Mouse (Mus musculus) heart, postnatal 25 days (tissue): Measurements from ENCODE around the gene Uts2. TPM values are rescaled to one million over a fixed set of nuclear protein-coding genes. Genes with fewer than 3 reads are reported as not detected.

Experiments used
- DNase-seq: peaks from one replicate; pipeline ENCODE4 v3.0.0; 2022; ENCODE audit warnings: low spot score
- intact Hi-C: fragments of 180-260 bp; cut with DNase I; formaldehyde crosslinking; loops from one replicate; pipeline ENCODE4 v1.15.1; 2025
- total RNA-seq, 2 experiments: library from RNA; stranded (reverse); gene quantifications; 2 replicates each; pipeline ENCODE4 v1.2.3; 2021

Gene Uts2
- not detected for total RNA-seq

DNA sequence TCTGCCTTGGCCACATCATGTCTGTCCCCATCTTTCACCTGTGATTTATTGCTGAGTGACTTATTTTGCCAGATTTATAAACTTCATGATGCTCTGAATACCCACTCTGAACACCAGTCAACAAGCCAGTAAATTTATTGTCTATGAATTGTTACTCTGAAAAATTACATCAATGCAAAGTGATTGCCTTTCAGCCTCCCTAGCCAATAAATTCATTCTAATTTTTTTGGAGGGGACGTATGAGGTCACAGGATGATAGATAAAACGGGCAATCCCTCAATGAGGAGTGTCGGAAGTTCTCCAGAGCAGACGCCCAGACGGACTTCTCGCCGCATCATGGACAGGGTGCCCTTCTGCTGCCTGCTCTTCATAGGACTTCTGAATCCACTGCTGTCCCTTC is at the start of gene Uts2:
Gene Uts2, plus strand, starts transcription at position 301 of the 400 bp plus-strand sequence.
- DNase-seq = no peak
- intact Hi-C loops = no loop called here

DNA sequence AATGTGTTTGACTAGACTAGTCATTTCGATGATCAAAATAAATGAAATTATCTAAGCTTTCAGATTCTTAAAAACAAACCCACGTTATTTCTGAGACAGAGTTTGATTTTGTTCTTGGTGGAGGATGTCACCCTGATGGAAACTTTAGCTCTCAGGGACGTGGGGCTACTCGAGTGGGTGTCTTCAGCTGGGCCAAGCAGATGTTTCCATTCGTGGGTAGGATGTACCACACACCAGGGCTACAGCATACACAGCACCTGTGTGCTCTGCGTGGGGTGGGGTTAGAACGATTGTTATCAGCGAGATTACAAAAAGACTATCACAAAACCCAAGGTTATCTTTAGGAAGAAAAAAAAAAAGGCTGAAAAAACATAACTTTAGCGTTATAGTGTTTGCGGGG is 45.9 kb upstream of the Uts2 start:
- DNase-seq = no peak
- intact Hi-C loops = no loop called here

DNA sequence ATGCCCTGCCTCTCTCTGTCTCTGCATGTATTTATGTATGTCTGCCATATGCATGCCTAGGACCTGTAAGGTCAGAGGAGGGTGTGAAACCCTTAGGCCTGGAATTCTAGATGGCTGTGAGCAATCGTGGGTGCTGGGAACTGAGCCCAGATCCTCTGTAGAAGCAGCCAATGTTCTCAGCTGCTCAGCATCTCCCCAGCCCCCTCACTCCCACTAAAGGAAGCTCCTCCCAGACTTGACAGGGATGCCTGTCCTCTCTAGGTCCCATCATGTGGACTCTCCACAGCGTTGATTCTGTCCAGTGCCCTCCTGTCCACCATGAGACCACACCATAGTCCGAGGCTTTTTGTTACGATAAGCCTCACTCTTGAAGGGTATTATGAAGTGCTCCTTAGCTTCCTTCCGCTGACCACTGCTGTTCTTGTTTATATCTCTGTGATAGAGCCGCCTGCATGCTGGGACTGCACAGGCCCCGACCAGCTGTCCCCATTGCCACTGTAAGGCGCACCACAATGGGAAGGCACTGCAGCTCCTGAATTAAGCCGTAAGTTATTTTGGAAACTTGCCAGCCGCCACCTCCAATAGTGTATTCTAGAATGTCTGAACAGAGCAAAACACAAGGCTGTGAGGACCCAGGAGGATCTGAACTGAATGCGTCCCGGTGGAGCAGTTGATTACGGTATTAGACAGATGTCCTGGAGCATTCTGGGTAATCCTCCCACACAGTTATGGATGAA is 40.4 kb upstream of the Uts2 start:
- intact Hi-C loops = no loop called here
- no peak for DNase-seq

DNA sequence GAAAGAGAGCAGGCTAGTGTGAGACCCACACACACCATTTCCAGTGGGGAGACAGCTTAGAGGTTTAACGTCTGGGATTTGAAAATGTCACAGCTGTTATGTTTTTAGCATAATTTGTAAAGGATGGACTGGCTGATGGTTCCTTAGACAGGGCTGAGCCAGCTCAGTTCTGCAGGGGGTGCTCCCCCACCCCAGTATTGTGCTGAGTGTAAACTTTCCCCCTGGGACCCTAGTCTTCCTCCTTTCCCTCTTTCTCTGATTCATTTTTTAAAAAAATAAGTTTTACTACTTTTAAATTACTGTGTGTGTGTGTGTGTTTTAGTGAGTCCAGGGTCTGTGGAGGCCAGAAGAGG is 39.8 kb upstream of the Uts2 start:
- no peak for DNase-seq
- intact Hi-C loops = no loop called here

DNA sequence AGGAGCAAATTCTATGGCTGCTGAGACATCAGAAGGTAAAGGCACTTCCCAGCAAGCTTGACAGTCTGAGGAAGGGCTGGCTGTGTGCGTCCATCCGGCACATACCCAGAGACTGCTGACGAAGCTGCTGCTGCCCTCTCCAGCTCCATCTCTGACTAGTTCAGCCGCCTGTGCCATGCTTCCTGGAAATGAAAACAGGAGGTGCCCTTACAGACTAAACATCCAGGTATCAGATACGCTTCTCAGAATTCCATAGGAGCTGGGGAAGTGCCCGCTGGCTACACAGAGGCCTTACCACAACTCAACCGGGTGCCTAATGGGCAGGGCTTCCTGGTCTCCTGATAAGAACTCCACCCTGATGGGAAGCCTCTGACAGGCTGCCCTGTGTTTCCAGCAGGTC is 38.4 kb upstream of the Uts2 start:
- intact Hi-C loops = no loop called here
- DNase-seq = no peak

DNA sequence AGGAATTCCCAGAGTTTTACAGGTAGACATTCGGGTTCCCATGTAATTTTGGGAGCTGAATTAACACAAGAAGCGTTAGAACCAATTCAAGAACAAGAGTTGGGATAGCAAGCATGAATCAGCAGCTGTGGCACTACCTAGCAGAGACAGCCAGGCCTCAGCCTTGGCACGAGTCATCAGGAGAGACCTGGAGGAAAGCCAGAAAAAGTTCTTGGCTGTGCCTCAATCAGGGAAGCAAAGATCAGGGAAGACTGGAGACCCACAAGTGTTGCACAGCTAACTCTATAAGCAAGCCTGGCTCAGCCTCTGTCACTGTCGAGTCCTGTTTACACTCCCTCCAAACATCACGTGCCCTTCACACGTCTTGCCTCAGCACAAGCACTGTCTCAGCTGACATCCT is 34.7 kb upstream of the Uts2 start:
- intact Hi-C loops = no loop called here
- no peak for DNase-seq

DNA sequence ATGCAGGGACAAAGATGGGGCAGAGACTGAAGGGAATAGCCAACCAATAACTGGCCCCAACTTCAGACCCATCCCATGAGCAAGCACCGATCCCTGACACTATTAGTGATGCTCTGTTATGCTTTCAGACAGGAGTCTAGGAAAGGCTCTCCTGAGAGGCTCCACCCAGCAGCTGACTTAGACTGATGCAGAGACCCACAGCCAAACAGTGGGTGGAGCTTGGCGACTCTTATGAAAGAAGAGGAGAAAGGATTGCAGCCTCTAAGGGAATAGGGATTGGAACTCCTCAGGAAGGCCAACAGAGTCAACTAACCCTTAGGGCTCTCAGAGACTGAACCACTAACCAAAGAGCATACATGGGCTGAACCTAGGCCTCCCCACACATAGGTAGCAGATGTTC is 33.2 kb upstream of the Uts2 start:
- no peak for DNase-seq
- intact Hi-C loops = no loop called here

DNA sequence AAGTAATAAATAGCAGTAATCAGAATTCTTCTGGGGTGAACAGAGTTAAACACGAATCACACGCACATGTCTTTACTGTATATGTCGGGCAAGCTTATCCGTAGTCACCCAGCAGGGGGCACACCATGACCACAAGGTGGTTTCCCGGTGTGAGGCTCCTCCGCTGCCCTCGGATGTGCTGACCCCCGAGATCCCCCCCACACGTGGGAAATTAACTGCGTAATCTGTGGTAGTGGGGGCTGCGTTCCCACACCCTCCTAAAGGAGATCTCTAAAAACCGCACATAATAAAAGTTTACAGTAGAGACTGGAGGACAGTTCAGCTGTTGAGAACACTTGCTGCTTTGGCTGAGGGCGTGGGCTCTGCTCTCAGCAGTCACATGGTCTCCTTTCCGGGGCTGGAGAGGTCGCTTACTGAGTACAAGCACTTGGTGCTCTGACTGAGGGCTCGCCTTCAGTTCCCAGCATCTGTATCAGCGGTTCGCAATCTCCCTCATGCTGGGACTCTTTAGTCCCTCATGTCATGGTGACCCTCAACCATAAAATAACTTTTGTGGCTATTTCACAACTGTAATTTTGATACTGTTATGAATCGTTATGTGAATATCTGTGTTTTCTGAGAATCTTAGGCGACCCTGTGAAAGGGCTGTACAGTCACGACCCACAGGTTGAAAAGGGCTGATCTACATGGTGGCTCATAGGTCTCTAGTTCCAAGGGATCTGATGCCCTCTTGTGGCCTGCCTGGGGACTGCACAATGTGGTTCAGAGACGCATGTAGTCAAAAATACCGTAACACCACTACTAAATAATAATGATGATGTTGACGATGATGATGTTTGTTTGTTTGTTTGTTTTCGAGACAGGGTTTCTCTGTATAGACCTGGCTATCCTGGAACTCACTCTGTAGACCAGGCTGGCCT is 32.0 kb upstream of the Uts2 start:
- DNase-seq = peak; percentile 26
- intact Hi-C loops = loop anchor here (5.0 kb wide), 2 partner anchors 48 to 177 kb away; no protein-coding TSS in a partner anchor

DNA sequence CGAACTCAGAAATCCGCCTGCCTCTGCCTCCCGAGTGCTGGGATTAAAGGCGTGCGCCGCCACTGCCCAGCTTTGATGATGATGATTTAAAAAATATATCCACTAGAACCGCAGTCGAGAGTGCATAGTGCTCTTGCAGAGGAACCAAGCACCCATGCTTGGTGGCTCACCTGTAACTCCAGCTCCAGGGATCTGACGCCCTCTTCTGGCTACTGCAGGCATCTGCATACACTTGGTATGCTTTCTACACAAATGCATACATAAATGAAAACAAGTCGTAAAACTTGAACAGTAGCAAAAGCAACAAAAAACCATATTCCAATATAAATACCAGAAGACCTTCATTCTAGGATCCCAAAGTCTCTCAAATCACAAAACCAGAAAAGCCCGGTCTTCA is 31.3 kb upstream of the Uts2 start:
- intact Hi-C loops = loop anchor here (5.0 kb wide), 2 partner anchors 48 to 177 kb away; no protein-coding TSS in a partner anchor
- no peak for DNase-seq

DNA sequence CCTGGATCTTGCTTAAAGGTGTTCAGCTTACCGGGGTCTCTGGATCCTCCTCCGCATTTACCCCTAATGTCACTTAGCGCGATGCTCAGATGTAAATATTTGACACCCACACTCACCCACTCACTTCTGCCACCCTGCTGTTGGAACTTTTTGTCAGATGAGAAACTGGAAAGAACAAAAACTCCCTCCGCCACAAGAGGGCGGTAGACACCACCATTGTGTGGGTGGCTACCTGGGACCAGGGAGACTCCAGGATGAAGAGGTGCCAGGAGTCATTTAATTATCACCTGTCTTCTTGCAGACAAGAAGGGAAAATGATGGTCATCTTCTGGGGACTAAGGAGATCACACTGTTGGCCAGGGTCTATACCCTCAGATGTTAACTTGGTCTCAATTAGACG is 30.3 kb upstream of the Uts2 start:
- no peak for DNase-seq
- intact Hi-C loops = loop anchor here (1.0 to 5.0 kb wide), 3 partner anchors 49 to 311 kb away; no protein-coding TSS in a partner anchor

DNA sequence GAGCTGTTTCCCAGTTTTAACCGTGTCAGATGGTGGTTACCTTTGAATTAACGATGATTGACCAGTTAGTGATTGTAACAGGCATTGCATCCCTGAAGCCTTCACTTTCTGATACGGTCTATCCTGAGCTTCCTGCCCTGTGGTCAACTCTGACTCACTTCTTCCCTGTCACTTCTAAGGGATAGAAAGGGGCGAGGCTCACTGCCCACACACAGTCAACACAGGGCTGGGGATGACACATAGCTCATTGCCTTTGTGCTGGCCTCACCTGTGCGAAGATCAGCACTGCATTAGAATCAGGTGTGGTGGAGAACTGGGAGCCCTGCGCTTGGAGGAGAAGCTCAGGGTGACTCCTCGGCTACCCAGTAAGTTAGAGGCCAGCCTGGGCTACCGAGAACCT is 27.9 kb upstream of the Uts2 start:
- intact Hi-C loops = loop anchor here (5.0 kb wide), 2 partner anchors 52 to 173 kb away; no protein-coding TSS in a partner anchor
- DNase-seq = no peak

DNA sequence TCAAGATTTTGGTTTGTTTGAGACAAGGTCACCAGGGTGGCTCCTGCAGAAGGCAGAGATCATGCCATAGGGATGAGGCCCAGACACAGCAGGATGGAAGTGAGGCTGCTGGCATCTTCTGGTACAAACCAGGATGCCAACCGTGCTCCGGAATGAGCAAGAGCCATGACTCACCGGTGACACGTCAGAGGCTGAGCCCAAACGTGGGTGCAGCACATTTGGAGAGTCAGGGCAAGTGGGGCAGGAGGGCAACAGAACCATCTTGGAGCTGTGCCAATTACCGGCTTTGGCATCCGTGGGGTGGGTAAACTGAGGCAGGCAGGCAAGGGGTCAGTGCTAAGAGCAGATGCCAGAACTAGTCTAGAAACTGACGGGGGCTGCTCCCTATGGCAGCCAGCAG is 23.6 kb upstream of the Uts2 start:
- DNase-seq = no peak
- intact Hi-C loops = no loop called here

DNA sequence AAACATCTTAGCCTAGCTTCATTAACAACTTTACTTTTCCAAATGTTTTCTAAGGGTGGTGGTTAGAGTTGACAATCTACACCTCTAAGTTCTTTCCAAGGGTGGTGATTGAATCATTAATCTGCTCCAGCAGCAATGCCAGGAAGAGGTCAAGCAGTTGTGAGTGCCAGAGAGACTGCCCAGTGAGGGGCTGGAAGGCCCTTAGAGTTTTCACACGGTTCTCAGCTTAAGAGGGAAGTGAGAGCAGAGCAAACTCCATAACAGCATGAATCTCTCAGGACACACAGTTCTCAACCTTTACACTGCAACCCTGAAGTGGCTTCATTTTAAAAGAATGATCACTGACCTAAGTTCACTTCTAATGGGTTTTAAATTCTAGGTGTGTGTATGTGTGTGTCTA is 21.8 kb upstream of the Uts2 start:
- no peak for DNase-seq
- intact Hi-C loops = no loop called here

DNA sequence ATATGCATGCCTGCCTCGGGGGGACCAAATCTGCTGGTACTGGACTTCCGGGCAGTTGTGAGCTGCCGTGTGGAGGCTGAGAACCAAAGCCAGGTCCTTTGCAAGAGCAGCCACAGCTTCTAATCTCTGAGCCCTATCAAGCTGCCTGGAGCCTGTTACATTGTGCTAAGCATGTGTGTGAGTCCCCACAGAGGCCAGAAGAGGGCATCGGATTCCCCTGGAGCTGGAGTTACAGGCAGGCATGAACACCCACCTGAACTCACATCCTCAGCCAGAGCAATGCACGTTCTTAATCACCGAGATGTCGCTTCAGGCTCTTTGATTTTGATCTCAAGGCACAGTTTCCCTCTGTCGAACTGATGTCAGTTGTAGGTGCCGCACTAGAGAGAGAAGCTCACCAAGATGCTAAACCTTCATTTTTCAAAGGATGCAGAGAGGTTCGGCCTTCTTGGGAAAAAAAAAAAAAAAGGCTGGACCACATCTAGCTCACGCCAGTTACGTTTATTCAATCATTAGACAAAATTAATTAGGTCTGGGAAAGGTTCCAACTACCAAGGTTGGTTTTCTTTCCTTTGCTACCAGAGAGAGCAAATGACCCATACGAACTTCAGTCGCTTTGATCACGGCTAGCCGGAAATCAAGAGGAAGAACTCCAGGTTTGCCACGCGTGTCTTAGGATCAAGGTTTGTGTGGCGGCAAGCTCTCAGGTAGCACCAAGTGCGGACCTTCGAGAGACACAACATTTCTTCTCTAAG is 18.6 kb upstream of the Uts2 start:
- no peak for DNase-seq
- intact Hi-C loops = no loop called here

DNA sequence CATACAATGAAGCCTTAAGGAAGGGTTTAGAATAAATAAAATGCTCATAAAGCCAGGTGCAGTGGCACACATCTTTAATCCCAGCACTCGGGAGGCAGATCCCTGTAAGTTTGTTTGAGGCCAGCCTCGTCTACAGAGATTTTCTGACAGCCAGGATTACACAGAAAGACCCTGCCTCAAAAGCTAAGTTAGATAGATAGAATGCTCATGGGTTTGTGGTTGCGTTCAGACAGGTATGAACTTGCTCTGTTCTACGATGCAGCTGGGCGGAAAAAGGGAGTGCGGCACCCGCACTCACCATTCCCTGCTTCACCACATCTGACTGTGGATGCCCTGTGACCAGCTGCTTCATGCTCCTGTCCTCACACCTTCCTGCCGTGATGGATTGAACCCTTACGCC is 17.4 kb upstream of the Uts2 start:
- intact Hi-C loops = no loop called here
- no peak for DNase-seq

DNA sequence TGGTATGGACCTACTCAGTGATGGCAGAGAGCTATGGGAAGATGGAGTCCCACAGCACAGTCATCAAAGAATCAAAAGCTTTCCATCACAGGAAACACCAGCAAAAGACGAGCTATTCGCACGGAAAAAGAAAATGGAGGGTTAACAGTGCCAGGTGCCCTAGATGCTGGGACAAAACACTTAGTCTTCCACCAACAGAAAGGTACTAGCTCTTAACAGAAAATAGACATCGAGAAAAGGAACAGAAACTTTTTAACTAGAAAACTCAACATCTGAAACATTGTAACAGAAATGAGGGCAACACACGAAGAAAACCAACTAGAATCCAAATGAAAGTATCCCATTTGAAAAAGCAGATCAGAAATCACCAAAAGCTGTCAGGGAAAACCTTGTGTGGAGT is 16.7 kb upstream of the Uts2 start:
- intact Hi-C loops = no loop called here
- DNase-seq = no peak

DNA sequence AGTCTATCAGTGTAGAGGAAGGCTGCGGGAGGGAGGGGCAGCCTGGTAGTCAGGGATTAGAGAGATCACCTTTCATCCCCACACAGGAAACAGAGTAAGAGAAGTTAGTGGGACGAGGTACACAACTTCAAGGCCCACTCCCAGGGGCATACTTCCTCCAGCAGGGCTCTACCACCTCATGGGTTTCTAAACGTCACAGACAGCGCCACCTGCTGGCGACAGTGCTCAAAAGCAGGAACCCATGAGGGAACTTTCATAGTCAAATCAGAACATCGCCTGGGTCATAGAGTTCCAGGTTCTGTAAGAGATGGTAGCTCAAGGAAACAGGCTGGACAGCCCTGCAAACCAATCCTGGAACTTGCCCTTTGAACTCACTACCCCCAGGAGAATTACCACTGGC is 6.7 kb upstream of the Uts2 start:
- intact Hi-C loops = no loop called here
- DNase-seq = no peak

DNA sequence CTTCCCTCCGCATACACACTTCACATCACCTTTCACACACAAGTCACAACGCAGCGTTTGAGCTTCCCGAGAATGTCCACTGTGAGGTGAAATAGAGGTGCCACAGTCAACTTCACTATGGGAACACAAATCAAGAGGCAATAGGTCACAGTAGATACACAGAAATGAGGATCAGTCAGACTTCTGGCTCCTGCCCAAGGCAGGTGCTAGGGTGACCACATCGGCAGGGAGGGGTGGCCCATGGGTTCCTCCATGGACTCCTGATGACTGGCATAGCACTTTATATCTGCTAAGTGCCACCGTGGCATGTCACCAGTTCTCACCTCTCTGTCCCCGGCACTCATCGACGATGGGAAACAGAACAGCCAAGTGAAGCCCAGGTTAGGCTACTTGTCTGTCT is 1.7 kb downstream of the Uts2 start:
- intact Hi-C loops = no loop called here
- no peak for DNase-seq

DNA sequence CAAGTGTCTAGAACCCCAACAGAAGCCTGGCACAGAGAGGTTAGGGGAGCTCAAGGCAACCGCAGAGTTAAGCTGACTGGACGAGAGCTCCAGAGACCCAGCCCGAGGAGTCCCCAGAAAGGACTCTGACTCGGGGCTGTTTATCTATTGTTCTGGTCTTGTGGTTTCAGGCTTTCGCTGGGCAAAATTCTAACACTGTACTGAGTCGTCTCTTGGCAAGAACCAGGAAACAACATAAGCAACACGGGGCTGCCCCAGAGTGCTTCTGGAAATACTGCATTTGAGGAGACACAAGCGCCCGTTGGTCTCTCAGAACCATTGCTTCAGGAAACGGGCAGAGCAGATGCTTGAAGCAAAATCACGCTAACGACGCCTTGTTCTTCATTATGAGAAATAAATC is 4.5 kb downstream of the Uts2 start:
- DNase-seq = no peak
- intact Hi-C loops = no loop called here

DNA sequence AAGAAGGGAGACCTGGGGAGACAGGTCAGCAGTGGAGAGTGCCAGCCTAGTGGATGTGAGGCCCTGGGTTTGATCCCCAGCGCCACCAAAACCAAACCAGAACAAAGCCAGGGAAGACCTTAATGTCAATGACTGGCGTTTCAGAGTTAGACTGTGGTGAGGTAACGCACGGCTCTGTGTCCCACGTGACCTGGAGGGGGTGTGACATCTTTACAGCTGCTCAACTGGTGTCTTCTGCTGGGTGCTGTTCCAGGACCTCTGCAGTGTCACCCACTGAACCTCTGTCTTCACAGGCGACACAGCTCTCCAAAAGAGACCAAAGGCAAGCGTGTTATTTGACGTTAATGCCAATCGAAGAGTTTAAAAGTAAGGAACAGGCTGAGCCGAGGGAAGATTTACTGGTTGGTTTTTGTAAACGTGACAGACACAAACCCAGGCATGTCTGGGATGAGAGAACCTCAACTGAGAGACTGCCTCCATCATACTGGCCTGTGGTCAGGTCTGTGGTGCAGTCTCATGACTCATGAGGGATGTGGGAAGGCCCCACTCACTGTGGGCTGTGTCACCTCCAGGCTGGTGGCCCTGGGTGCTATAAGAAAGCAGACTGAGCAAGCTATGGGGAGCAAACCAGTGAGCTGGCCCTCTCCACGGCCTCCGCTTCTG is 8.9 kb downstream of the Uts2 start:
- intact Hi-C loops = no loop called here
- no peak for DNase-seq
